Mouse (Mus musculus): ENCODE measurements around the gene Npcd.

GRCm38 (mm10) chr15:79775662-79776061 lies 58.4 kb downstream of the Npcd start:
- TF ChIP-seq CTCF (IDR thresholded peaks at IDR 0.05; ENCODE audit: insufficient read depth, low read length) (no peak), POLR2A (IDR thresholded peaks at IDR 0.05; ENCODE audit: borderline replicate concordance, extremely low read depth, low read depth, low read length) (no peak)

Measured in lung, adult 2 months (tissue).